In genomic region chr10:122525360-122525759, GRCm38 (mm10) we compare ENCODE assay signal across 19 mouse cellular contexts.
A peak's percentile ranks its signal among the peaks of the same experiment; 100 is the strongest.
DNase-seq lines count a peak whose midpoint lies in the region; ATAC-seq and TF ChIP-seq lines count a peak whose summit lies in the region.
"Had no signal": no experiment of that assay in that cellular context is flagged by ENCODE, and none has a peak within 500 bp of the region (broad histone marks: within the 10 kb centered on the region; RNA-seq: fewer than 3 reads in every experiment).

No protein-coding gene starts in this region.

- TF ChIP-seq CTCF in kidney, adult 2 months (conservative IDR thresholded peaks at IDR 0.05; ENCODE audit: insufficient read depth, insufficient read length, low read depth, low read length), result no peak
- no peak for TF ChIP-seq CTCF in brain, embryonic 14.5 days (IDR thresholded peaks at IDR 0.05; ENCODE audit: borderline replicate concordance, extremely low read depth, insufficient read depth, insufficient read length)

- no peak overlapping the region for H3K27ac ChIP-seq in kidney, adult 2 months (ENCODE audit: insufficient read depth, low read depth, low read length)
- H3K27ac ChIP-seq in kidney, embryonic 15.5 days, result no peak overlapping the region
- H3K27ac ChIP-seq in hindbrain, embryonic 16.5 days (ENCODE audit: low read depth, low read length), result no peak overlapping the region
- H3K27ac ChIP-seq: forebrain, embryonic 12.5 days; heart, embryonic 15.5 days; hindbrain, embryonic 15.5 days; limb, embryonic 10.5 days; neural tube, embryonic 13.5 days had no signal

- no peaks in the 10 kb centered on the region for H3K36me3 ChIP-seq in kidney, adult 2 months (ENCODE audit: control insufficient read depth, insufficient read depth, low read length)
- no peaks in the 10 kb centered on the region for H3K36me3 ChIP-seq in kidney, embryonic 15.5 days
- no peaks in the 10 kb centered on the region for H3K36me3 ChIP-seq in hindbrain, embryonic 16.5 days (ENCODE audit: control insufficient read depth, insufficient read depth, low read length)
- H3K36me3 ChIP-seq: forebrain, embryonic 12.5 days; heart, embryonic 15.5 days; hindbrain, embryonic 15.5 days; limb, embryonic 10.5 days; neural tube, embryonic 13.5 days had no signal

- TF ChIP-seq POLR2A in kidney, adult 2 months (IDR thresholded peaks at IDR 0.05; ENCODE audit: low read depth, low read length), result no peak
- TF ChIP-seq POLR2A in brain, embryonic 14.5 days (IDR thresholded peaks at IDR 0.05; ENCODE audit: borderline replicate concordance, extremely low read depth, insufficient read depth, insufficient read length, poor library complexity, severe bottlenecking), result no peak

- H3K27me3 ChIP-seq in kidney, adult 2 months (replicated peaks; ENCODE audit: control insufficient read depth, insufficient read depth, low read length), result no peaks in the 10 kb centered on the region
- H3K27me3 ChIP-seq in kidney, embryonic 15.5 days, result no peaks in the 10 kb centered on the region
- H3K27me3 ChIP-seq in hindbrain, embryonic 16.5 days (replicated peaks; ENCODE audit: control insufficient read depth, insufficient read depth, low read length), result no peaks in the 10 kb centered on the region
- H3K27me3 ChIP-seq: forebrain, embryonic 12.5 days; heart, embryonic 15.5 days; hindbrain, embryonic 15.5 days; neural tube, embryonic 13.5 days had no signal

- H3K9me3 ChIP-seq in kidney, embryonic 15.5 days (replicated peaks), result no peaks in the 10 kb centered on the region
- H3K9me3 ChIP-seq in hindbrain, embryonic 16.5 days (ENCODE audit: control insufficient read depth, low read length), result no peaks in the 10 kb centered on the region
- H3K9me3 ChIP-seq: forebrain, embryonic 12.5 days; heart, embryonic 15.5 days; hindbrain, embryonic 15.5 days; limb, embryonic 10.5 days; neural tube, embryonic 13.5 days had no signal

- H3K4me2 ChIP-seq in kidney, embryonic 15.5 days, result no peak overlapping the region
- H3K4me2 ChIP-seq in hindbrain, embryonic 16.5 days (ENCODE audit: low read length), result no peak overlapping the region
- H3K4me2 ChIP-seq: forebrain, embryonic 12.5 days; heart, embryonic 15.5 days; hindbrain, embryonic 15.5 days; midbrain, embryonic 11.5 days; neural tube, embryonic 13.5 days had no signal

- H3K4me1 ChIP-seq in kidney, adult 2 months (ENCODE audit: control insufficient read depth, insufficient read depth, low read length), result no peaks in the 10 kb centered on the region
- H3K4me1 ChIP-seq in kidney, embryonic 15.5 days, result no peaks in the 10 kb centered on the region
- H3K4me1 ChIP-seq in hindbrain, embryonic 16.5 days (ENCODE audit: control insufficient read depth, insufficient read depth, low read depth, low read length), result no peaks in the 10 kb centered on the region
- H3K4me1 ChIP-seq: forebrain, embryonic 12.5 days; heart, embryonic 15.5 days; hindbrain, embryonic 15.5 days; limb, embryonic 10.5 days; neural tube, embryonic 13.5 days had no signal

- ATAC-seq in kidney, embryonic 15.5 days (replicated peaks; ENCODE audit: low FRiP score), result no peak
- ATAC-seq in hindbrain, embryonic 16.5 days, result no peak
- ATAC-seq: intestine, embryonic 16.5 days; liver, postnatal 0 days had no signal

- no peak overlapping the region for H3K9ac ChIP-seq in kidney, embryonic 15.5 days
- no peak overlapping the region for H3K9ac ChIP-seq in hindbrain, embryonic 16.5 days (ENCODE audit: low read depth, low read length)
- H3K9ac ChIP-seq: forebrain, embryonic 12.5 days; heart, embryonic 15.5 days; hindbrain, embryonic 15.5 days; liver, postnatal 0 days; neural tube, embryonic 13.5 days had no signal

- peak; percentile 90 for DNase-seq in heart, adult 11 months
- no peak for DNase-seq in heart, adult 8-10 months (ENCODE audit: low spot score)
- peak; percentile 23 for DNase-seq in kidney, adult 2 months
- peak; percentile 19 for DNase-seq in lung, postnatal 10 days
- no peak for DNase-seq in lung, postnatal 25 days (ENCODE audit: low spot score)
- DNase-seq in brain, embryonic 14.5 days (ENCODE audit: low read depth), result peak; percentile 37
- DNase-seq: adrenal gland, adult 2 months; cerebellum, adult 9-11 months; liver, postnatal 0 days; thymus, postnatal 14 days had no signal

- WGBS in kidney, adult 2 months, result 47% methylated on average over 7 of the region's 7 CpGs
- WGBS in kidney, embryonic 15.5 days, result 76% methylated on average over 7 of the region's 7 CpGs
- WGBS in hindbrain, embryonic 16.5 days, result 80% methylated on average over 7 of the region's 7 CpGs

- H3K4me3 ChIP-seq in kidney, adult 2 months (ENCODE audit: insufficient read depth, low read depth, low read length), result no peak overlapping the region
- no peak overlapping the region for H3K4me3 ChIP-seq in kidney, embryonic 15.5 days (replicated peaks)
- no peak overlapping the region for H3K4me3 ChIP-seq in hindbrain, embryonic 16.5 days (ENCODE audit: low read length)
- H3K4me3 ChIP-seq: forebrain, embryonic 12.5 days; heart, embryonic 15.5 days; hindbrain, embryonic 15.5 days; limb, embryonic 10.5 days; neural tube, embryonic 13.5 days had no signal

Comparison
In these comparisons a context has a peak if more than half of its experiments do, and no peak if none do; other contexts are left out.
1. DNase-seq: peak in heart, adult 11 months (single experiment), kidney, adult 2 months (single experiment), lung, postnatal 10 days (single experiment) and brain, embryonic 14.5 days (single experiment); none in heart, adult 8-10 months (single experiment) and lung, postnatal 25 days (single experiment).